Mouse (Mus musculus): ENCODE data around the gene Gm266. TPM values are rescaled to one million over a fixed set of nuclear protein-coding genes. Genes with fewer than 3 reads are reported as not detected.

Gm266 gene
- polyA plus RNA-seq, 1 experiment from 2014 or later, result 7.0 TPM

GRCm38 (mm10) chr12:111471119-111471518 lies 14.5 kb downstream of the Gm266 start:
- Histone ChIP-seq H3K36me3 (no peaks in the 10 kb centered on the region), H3K9ac (no peak overlapping the region), H3K4me3 (no peak overlapping the region), H3K27ac (no peak overlapping the region), H3K9me3 (no peaks in the 10 kb centered on the region), H3K4me2 (no peak overlapping the region), H3K27me3 (no peaks in the 10 kb centered on the region), H3K4me1 (peaks cover 3% of the 10 kb centered on the region; the same call in 1 of the 2 replicates)
- 53% methylated on average over 1 of the region's 1 CpGs for WGBS
- no peak for ATAC-seq (ENCODE audit: borderline replicate concordance, extremely low read depth, low FRiP score, low TSS enrichment)

- no peaks in the 10 kb centered on the region for H3K9me3 ChIP-seq
- H3K27ac ChIP-seq, result no peak overlapping the region
- ATAC-seq (ENCODE audit: borderline replicate concordance, extremely low read depth, low FRiP score, low TSS enrichment), result no peak
- H3K4me2 ChIP-seq, result no peak overlapping the region
- WGBS, result 8% methylated on average over 8 of the region's 8 CpGs
- H3K4me3 ChIP-seq, result no peak overlapping the region
- H3K36me3 ChIP-seq, result no peaks in the 10 kb centered on the region
- no peak overlapping the region for H3K9ac ChIP-seq
- no peaks in the 10 kb centered on the region for H3K4me1 ChIP-seq
- H3K27me3 ChIP-seq, result no peaks in the 10 kb centered on the region
Observed at GRCm38 (mm10) chr12:111469507-111469906, 16.1 kb downstream of the Gm266 start.

- H3K4me2 ChIP-seq, result no peak overlapping the region
- no peaks in the 10 kb centered on the region for H3K9me3 ChIP-seq
- ATAC-seq (ENCODE audit: borderline replicate concordance, extremely low read depth, low FRiP score, low TSS enrichment), result no peak
- H3K27ac ChIP-seq, result no peak overlapping the region
- H3K36me3 ChIP-seq, result no peaks in the 10 kb centered on the region
- H3K4me1 ChIP-seq, result no peaks in the 10 kb centered on the region
- no peak overlapping the region for H3K9ac ChIP-seq
- no peak overlapping the region for H3K4me3 ChIP-seq
- H3K27me3 ChIP-seq, result no peaks in the 10 kb centered on the region
- WGBS, result 77% methylated on average over 7 of the region's 7 CpGs
Observed at GRCm38 (mm10) chr12:111468206-111468605, 17.4 kb downstream of the Gm266 start.

GRCm38 (mm10) chr12:111466369-111466768 lies 19.3 kb downstream of the Gm266 start:
- Histone ChIP-seq H3K9me3 (no peaks in the 10 kb centered on the region), H3K4me2 (no peak overlapping the region), H3K9ac (no peak overlapping the region), H3K36me3 (no peaks in the 10 kb centered on the region), H3K27ac (no peak overlapping the region), H3K4me1 (0 out of 2 replicates have a peak, but pooled peaks cover 6% of the 10 kb centered on the region), H3K4me3 (no peak overlapping the region), H3K27me3 (no peaks in the 10 kb centered on the region)
- no peak for ATAC-seq (ENCODE audit: borderline replicate concordance, extremely low read depth, low FRiP score, low TSS enrichment)
- 93% methylated on average over 3 of the region's 3 CpGs for WGBS

- WGBS, result 70% methylated on average over 7 of the region's 7 CpGs
- Histone ChIP-seq H3K36me3 (no peaks in the 10 kb centered on the region), H3K4me3 (no peak overlapping the region), H3K9me3 (no peaks in the 10 kb centered on the region), H3K4me2 (no peak overlapping the region), H3K9ac (no peak overlapping the region), H3K4me1 (0 out of 2 replicates have a peak, but pooled peaks cover 8% of the 10 kb centered on the region), H3K27me3 (peaks cover 4% of the 10 kb centered on the region; the same call in 1 of the 2 replicates), H3K27ac (no peak overlapping the region)
- ATAC-seq (ENCODE audit: borderline replicate concordance, extremely low read depth, low FRiP score, low TSS enrichment), result no peak
Observed at GRCm38 (mm10) chr12:111463570-111463969, 22.1 kb downstream of the Gm266 start.

- H3K36me3 ChIP-seq, result no peaks in the 10 kb centered on the region
- WGBS, result 72% methylated on average over 1 of the region's 1 CpGs
- H3K4me3 ChIP-seq, result no peak overlapping the region
- no peak overlapping the region for H3K4me2 ChIP-seq
- ATAC-seq (ENCODE audit: borderline replicate concordance, extremely low read depth, low FRiP score, low TSS enrichment), result no peak
- H3K9ac ChIP-seq, result no peak overlapping the region
- H3K27ac ChIP-seq, result no peak overlapping the region
- no peaks in the 10 kb centered on the region for H3K9me3 ChIP-seq
- peaks cover 16% of the 10 kb centered on the region; the same call in 1 of the 2 replicates for H3K4me1 ChIP-seq
- peaks cover 4% of the 10 kb centered on the region; the same call in 1 of the 2 replicates for H3K27me3 ChIP-seq
Observed at GRCm38 (mm10) chr12:111457742-111458141, 27.9 kb downstream of the Gm266 start.

GRCm38 (mm10) chr12:111455860-111456259 lies 29.8 kb downstream of the Gm266 start:
- no peak overlapping the region for H3K4me2 ChIP-seq
- H3K27ac ChIP-seq, result no peak overlapping the region
- H3K4me1 ChIP-seq, result peaks cover 8% of the 10 kb centered on the region; the same call in 1 of the 2 replicates
- ATAC-seq (ENCODE audit: borderline replicate concordance, extremely low read depth, low FRiP score, low TSS enrichment), result no peak
- no peaks in the 10 kb centered on the region for H3K9me3 ChIP-seq
- no peak overlapping the region for H3K9ac ChIP-seq
- peaks cover 4% of the 10 kb centered on the region; the same call in 1 of the 2 replicates for H3K27me3 ChIP-seq
- H3K4me3 ChIP-seq, result no peak overlapping the region
- no peaks in the 10 kb centered on the region for H3K36me3 ChIP-seq
- 47% methylated on average over 8 of the region's 8 CpGs for WGBS

- H3K4me2 ChIP-seq, result no peak overlapping the region
- no peak overlapping the region for H3K4me3 ChIP-seq
- no peaks in the 10 kb centered on the region for H3K9me3 ChIP-seq
- WGBS, result 58% methylated on average over 12 of the region's 12 CpGs
- no peak for ATAC-seq (ENCODE audit: borderline replicate concordance, extremely low read depth, low FRiP score, low TSS enrichment)
- H3K27ac ChIP-seq, result no peak overlapping the region
- peaks cover 4% of the 10 kb centered on the region; the same call in 1 of the 2 replicates for H3K27me3 ChIP-seq
- H3K9ac ChIP-seq, result no peak overlapping the region
- H3K36me3 ChIP-seq, result no peaks in the 10 kb centered on the region
- H3K4me1 ChIP-seq, result peaks cover 9% of the 10 kb centered on the region
Observed at GRCm38 (mm10) chr12:111455311-111455846, 30.2 kb downstream of the Gm266 start.

GRCm38 (mm10) chr12:111454543-111455280 lies 30.9 kb downstream of the Gm266 start:
- Histone ChIP-seq H3K9me3 (no peaks in the 10 kb centered on the region), H3K4me1 (peaks cover 15% of the 10 kb centered on the region), H3K4me2 (no peak overlapping the region), H3K36me3 (no peaks in the 10 kb centered on the region), H3K4me3 (no peak overlapping the region), H3K27ac (no peak overlapping the region), H3K9ac (no peak overlapping the region), H3K27me3 (peaks cover 6% of the 10 kb centered on the region; the same call in 1 of the 2 replicates)
- 56% methylated on average over 10 of the region's 10 CpGs for WGBS
- no peak for ATAC-seq (ENCODE audit: borderline replicate concordance, extremely low read depth, low FRiP score, low TSS enrichment)

- H3K9ac ChIP-seq, result no peak overlapping the region
- H3K9me3 ChIP-seq, result no peaks in the 10 kb centered on the region
- H3K27me3 ChIP-seq, result peaks cover 4% of the 10 kb centered on the region; the same call in 1 of the 2 replicates
- no peak for ATAC-seq (ENCODE audit: borderline replicate concordance, extremely low read depth, low FRiP score, low TSS enrichment)
- peaks cover 22% of the 10 kb centered on the region for H3K4me1 ChIP-seq
- no peak overlapping the region for H3K27ac ChIP-seq
- no peak overlapping the region for H3K4me2 ChIP-seq
- no peak overlapping the region for H3K4me3 ChIP-seq
- WGBS, result 21% methylated on average over 4 of the region's 4 CpGs
- no peaks in the 10 kb centered on the region for H3K36me3 ChIP-seq
Observed at GRCm38 (mm10) chr12:111454021-111454420, 31.6 kb downstream of the Gm266 start.

- Histone ChIP-seq H3K9ac (no peak overlapping the region), H3K36me3 (no peaks in the 10 kb centered on the region), H3K4me3 (no peak overlapping the region), H3K27ac (no peak overlapping the region), H3K27me3 (peaks cover 27% of the 10 kb centered on the region), H3K4me2 (no peak overlapping the region), H3K4me1 (peaks cover 33% of the 10 kb centered on the region), H3K9me3 (no peaks in the 10 kb centered on the region)
- 78% methylated on average over 7 of the region's 7 CpGs for WGBS
- ATAC-seq (ENCODE audit: borderline replicate concordance, extremely low read depth, low FRiP score, low TSS enrichment), result no peak
Observed at GRCm38 (mm10) chr12:111451561-111451960, 34.1 kb downstream of the Gm266 start.

- ATAC-seq (ENCODE audit: borderline replicate concordance, extremely low read depth, low FRiP score, low TSS enrichment), result no peak
- Histone ChIP-seq H3K4me3 (no peak overlapping the region), H3K27me3 (peaks cover 39% of the 10 kb centered on the region), H3K27ac (peak overlapping the region; percentile 41; the same call in 1 of the 2 replicates), H3K4me1 (peaks cover 42% of the 10 kb centered on the region), H3K4me2 (no peak overlapping the region), H3K9ac (no peak overlapping the region), H3K9me3 (no peaks in the 10 kb centered on the region), H3K36me3 (no peaks in the 10 kb centered on the region)
- 33% methylated on average over 6 of the region's 6 CpGs for WGBS
Observed at GRCm38 (mm10) chr12:111450359-111450758, 35.3 kb downstream of the Gm266 start.

Data from lung, embryonic 15.5 days (tissue).